Mouse (Mus musculus): Measurements from ENCODE around the gene Eya3. TPM values are rescaled to one million over a fixed set of nuclear protein-coding genes. Genes with fewer than 3 reads are reported as not detected.

The Eya3 gene
- total RNA-seq, 2 experiments from 2014 or later = 27.4 to 30.4 TPM

Other genes with a start within 250 kb of the Eya3 start
- gene Phactr4, start 216.5 kb upstream of the Eya3 start, total RNA-seq (2021) = 10 to 100 TPM; 12.7 to 13.4 TPM
- gene Med18, start 175.1 kb upstream of the Eya3 start, total RNA-seq (2021) = 1 to 10 TPM; 8.8 to 9.6 TPM
- 10 to 100 TPM in 1 of 2 experiments, 1 to 10 TPM in 1; 9.2 to 12.3 TPM for gene Sesn2, start 128.5 kb upstream of the Eya3 start, total RNA-seq (2021)
- gene Atpif1, start 105.3 kb upstream of the Eya3 start, total RNA-seq (2021) = 100 to 1,000 TPM; 457 to 501 TPM
- gene Dnajc8, start 103.4 kb upstream of the Eya3 start, total RNA-seq (2021) = 100 to 1,000 TPM in 1 of 2 experiments, 10 to 100 TPM in 1; 88.6 to 101 TPM
- 1 to 10 TPM; 1.1 to 1.8 TPM for gene Ptafr, start 74.9 kb upstream of the Eya3 start, total RNA-seq (2021)
- 1 to 10 TPM; 2.7 to 3.6 TPM for gene Xkr8, start 93.6 kb downstream of the Eya3 start, total RNA-seq (2021)
- gene Smpdl3b, start 118.3 kb downstream of the Eya3 start, total RNA-seq (2021) = 1 to 10 TPM; 2.5 to 5.0 TPM
- gene Rpa2, start 129.3 kb downstream of the Eya3 start, total RNA-seq (2021) = 10 to 100 TPM; 13.3 to 14.9 TPM
- 1 to 10 TPM in 1 of 2 experiments, under 1 TPM in 1; 0.89 to 1.3 TPM for gene Themis2, start 157.4 kb downstream of the Eya3 start, total RNA-seq (2021)
- 10 to 100 TPM; 42.7 to 45.9 TPM for gene Ppp1r8, start 204.2 kb downstream of the Eya3 start, total RNA-seq (2021)
- 100 to 1,000 TPM in 1 of 2 experiments, 10 to 100 TPM in 1; 96.5 to 101 TPM for gene Stx12, start 245.5 kb downstream of the Eya3 start, total RNA-seq (2021)

All from left cerebral cortex, postnatal 36 days (tissue).